Mouse (Mus musculus): ENCODE data around the gene Hexdc. TPM values are rescaled to one million over a fixed set of nuclear protein-coding genes. Genes with fewer than 3 reads are reported as not detected.

Gene Hexdc
- polyA plus RNA-seq, 1 experiment: 9.6 TPM

- H3K4me1 ChIP-seq (ENCODE audit: control insufficient read depth, insufficient read depth, low read length): peaks cover 32% of the 10 kb centered on the region
- H3K4me3 ChIP-seq (ENCODE audit: insufficient read depth, low read length): peak overlapping the region; percentile 93
- peak overlapping the region; percentile 71 for H3K27ac ChIP-seq (ENCODE audit: insufficient read depth, low read depth, low read length)
- TF ChIP-seq POLR2A (IDR thresholded peaks at IDR 0.05; ENCODE audit: borderline replicate concordance, low read depth, low read length): no peak
- TF ChIP-seq CTCF (IDR thresholded peaks at IDR 0.05; ENCODE audit: low read depth, low read length): no peak
These were observed 33.3 kb downstream of the Hexdc start for GRCm38 (mm10) chr11:121237345-121238128.

- Histone ChIP-seq H3K27ac (ENCODE audit: insufficient read depth, low read depth, low read length) (no peak overlapping the region), H3K4me1 (ENCODE audit: control insufficient read depth, insufficient read depth, low read length) (peaks cover 21% of the 10 kb centered on the region), H3K4me3 (ENCODE audit: insufficient read depth, low read length) (no peak overlapping the region)
- TF ChIP-seq POLR2A (IDR thresholded peaks at IDR 0.05; ENCODE audit: borderline replicate concordance, low read depth, low read length) (no peak), CTCF (IDR thresholded peaks at IDR 0.05; ENCODE audit: low read depth, low read length) (no peak)
These were observed 35.4 kb downstream of the Hexdc start for GRCm38 (mm10) chr11:121239669-121240068.

- H3K27ac ChIP-seq (ENCODE audit: insufficient read depth, low read depth, low read length): no peak overlapping the region
- TF ChIP-seq POLR2A (IDR thresholded peaks at IDR 0.05; ENCODE audit: borderline replicate concordance, low read depth, low read length) (no peak), CTCF (IDR thresholded peaks at IDR 0.05; ENCODE audit: low read depth, low read length) (no peak)
These were observed 46.0 kb downstream of the Hexdc start for GRCm38 (mm10) chr11:121250196-121250595.

GRCm38 (mm10) chr11:121259160-121260100, 55.2 kb downstream of the Hexdc start, which contains the start of gene Foxk2:
TSS of gene Foxk2 (plus strand) at chr11:121259990.
- H3K4me1 ChIP-seq (ENCODE audit: control insufficient read depth, insufficient read depth, low read length): no peaks in the 10 kb centered on the region

More at GRCm38 (mm10) chr11:121250196-121250595, 46.0 kb downstream of the Hexdc start:
- H3K4me1 ChIP-seq (ENCODE audit: control insufficient read depth, insufficient read depth, low read length): no peaks in the 10 kb centered on the region
- H3K4me3 ChIP-seq (ENCODE audit: insufficient read depth, low read length): no peak overlapping the region

GRCm38 (mm10) chr11:121260211-121260906, 56.1 kb downstream of the Hexdc start:
- no peaks in the 10 kb centered on the region for H3K4me1 ChIP-seq (ENCODE audit: control insufficient read depth, insufficient read depth, low read length)
- H3K27ac ChIP-seq (ENCODE audit: insufficient read depth, low read depth, low read length): peak overlapping the region; percentile 36
- TF ChIP-seq CTCF (IDR thresholded peaks at IDR 0.05; ENCODE audit: low read depth, low read length): no peak
- TF ChIP-seq POLR2A (IDR thresholded peaks at IDR 0.05; ENCODE audit: borderline replicate concordance, low read depth, low read length): no peak
- peak overlapping the region; percentile 88 for H3K4me3 ChIP-seq (ENCODE audit: insufficient read depth, low read length)

More at GRCm38 (mm10) chr11:121259160-121260100, 55.2 kb downstream of the Hexdc start, which contains the start of gene Foxk2:
- peak within 1 kb of the TSS; percentile 88 for H3K4me3 ChIP-seq (ENCODE audit: insufficient read depth, low read length)
- no peak for TF ChIP-seq CTCF (IDR thresholded peaks at IDR 0.05; ENCODE audit: low read depth, low read length)
- TF ChIP-seq POLR2A (IDR thresholded peaks at IDR 0.05; ENCODE audit: borderline replicate concordance, low read depth, low read length): no peak
- peak within 1 kb of the TSS; percentile 70 for H3K27ac ChIP-seq (ENCODE audit: insufficient read depth, low read depth, low read length)

- Histone ChIP-seq H3K4me1 (ENCODE audit: control insufficient read depth, insufficient read depth, low read length) (no peaks in the 10 kb centered on the region), H3K4me3 (ENCODE audit: insufficient read depth, low read length) (peak overlapping the region; percentile 88), H3K27ac (ENCODE audit: insufficient read depth, low read depth, low read length) (no peak overlapping the region)
- no peak for TF ChIP-seq POLR2A (IDR thresholded peaks at IDR 0.05; ENCODE audit: borderline replicate concordance, low read depth, low read length)
- no peak for TF ChIP-seq CTCF (IDR thresholded peaks at IDR 0.05; ENCODE audit: low read depth, low read length)
These were observed 56.8 kb downstream of the Hexdc start for GRCm38 (mm10) chr11:121261074-121261473.

Other genes starting within 250 kb of the Hexdc start
- 80.3 and 87.4 TPM in 2 replicates for gene Csnk1d, start 213.1 kb upstream of the Hexdc start, polyA plus RNA-seq (2012; ENCODE audit: insufficient read depth, insufficient read length, missing spikeins)
- not detected in 2 replicates for gene Cd7, start 165.0 kb upstream of the Hexdc start, polyA plus RNA-seq (2012; ENCODE audit: insufficient read depth, insufficient read length, missing spikeins)
- not detected in 2 replicates for gene Sectm1b, start 140.9 kb upstream of the Hexdc start, polyA plus RNA-seq (2012; ENCODE audit: insufficient read depth, insufficient read length, missing spikeins)
- gene Sectm1a, start 123.2 kb upstream of the Hexdc start, polyA plus RNA-seq (2012; ENCODE audit: insufficient read depth, insufficient read length, missing spikeins): 0.88 TPM in 1 of 2 replicates, not detected in the other
- not detected in 2 replicates for gene Tex19.2, start 85.8 kb upstream of the Hexdc start, polyA plus RNA-seq (2012; ENCODE audit: insufficient read depth, insufficient read length, missing spikeins)
- gene Tex19.1, start 58.3 kb upstream of the Hexdc start, polyA plus RNA-seq (2012; ENCODE audit: insufficient read depth, insufficient read length, missing spikeins): not detected in 2 replicates
- gene Uts2r, start 44.2 kb upstream of the Hexdc start, polyA plus RNA-seq (2012; ENCODE audit: insufficient read depth, insufficient read length, missing spikeins): not detected in 2 replicates
- gene Ogfod3, start 278 bp downstream of the Hexdc start, polyA plus RNA-seq (2012; ENCODE audit: insufficient read depth, insufficient read length, missing spikeins): 12.7 and 17.1 TPM in 2 replicates
- 67.2 and 67.9 TPM in 2 replicates for gene Cybc1, start 24.9 kb downstream of the Hexdc start, polyA plus RNA-seq (2012; ENCODE audit: insufficient read depth, insufficient read length, missing spikeins)
- gene Narf, start 32.8 kb downstream of the Hexdc start, polyA plus RNA-seq (2012; ENCODE audit: insufficient read depth, insufficient read length, missing spikeins): 19.4 and 20.8 TPM in 2 replicates
- 12.8 and 15.5 TPM in 2 replicates for gene Foxk2, start 55.6 kb downstream of the Hexdc start, polyA plus RNA-seq (2012; ENCODE audit: insufficient read depth, insufficient read length, missing spikeins)
- gene Wdr45b, start 150.0 kb downstream of the Hexdc start, polyA plus RNA-seq (2012; ENCODE audit: insufficient read depth, insufficient read length, missing spikeins): 50.5 and 52.2 TPM in 2 replicates
- not detected in 2 replicates for gene Rab40b, start 183.8 kb downstream of the Hexdc start, polyA plus RNA-seq (2012; ENCODE audit: insufficient read depth, insufficient read length, missing spikeins)
- 9.2 and 10.4 TPM in 2 replicates for gene Fn3krp, start 217.0 kb downstream of the Hexdc start, polyA plus RNA-seq (2012; ENCODE audit: insufficient read depth, insufficient read length, missing spikeins)
- 0.46 and 0.73 TPM in 2 replicates for gene Fn3k, start 230.5 kb downstream of the Hexdc start, polyA plus RNA-seq (2012; ENCODE audit: insufficient read depth, insufficient read length, missing spikeins)
- gene Tbcd, start 247.5 kb downstream of the Hexdc start, polyA plus RNA-seq (2012; ENCODE audit: insufficient read depth, insufficient read length, missing spikeins): 25.2 and 27.4 TPM in 2 replicates

Data from bone marrow macrophage, adult 2 months (primary cell).